Mouse (Mus musculus) limb, embryonic 11.5 days (tissue): ENCODE measurements around the gene Klf8. TPM values are rescaled to one million over a fixed set of nuclear protein-coding genes. Genes with fewer than 3 reads are reported as not detected.
"Not testable (repeated sequence)": the region's sequence is repeated elsewhere in the genome, so short reads cannot be mapped to it uniquely, and the experiment has no call there.

Source experiments
- ATAC-seq: fragments of 200-750 bp; cut with Nextera tagmentation; 2 replicates; pipeline ENCODE4 v1.8.0; 2017; ENCODE audit warnings: low read depth; ENCODE audit not compliant: insufficient number of reproducible peaks, low FRiP score, low TSS enrichment
- DNase-seq: peaks from one replicate; pipeline ENCODE4 v3.0.0-alpha.2; 2015; ENCODE audit warnings: low spot score
- H3K27ac ChIP-seq: fragments of 300-500 bp; sonication (generic); replicated peaks from 2 replicates; pipeline ENCODE4 v1.5.1; 2014; ENCODE audit warnings: low read depth, mild to moderate bottlenecking, low read length
- H3K27me3 ChIP-seq: fragments of 300-500 bp; sonication (generic); 2 replicates; pipeline ENCODE4 v1.6.1; 2014; ENCODE audit warnings: mild to moderate bottlenecking, low read length, mixed read lengths; ENCODE audit not compliant: control insufficient read depth, insufficient read depth
- H3K36me3 ChIP-seq: fragments of 300-500 bp; sonication (generic); 2 replicates; pipeline ENCODE4 v1.6.1; 2014; ENCODE audit warnings: mild to moderate bottlenecking, low read length, moderate library complexity, mixed read lengths; ENCODE audit not compliant: control insufficient read depth, insufficient read depth
- H3K4me1 ChIP-seq: fragments of 300-500 bp; sonication (generic); 2 replicates; pipeline ENCODE4 v1.6.1; 2014; ENCODE audit warnings: low read length, mixed read lengths; ENCODE audit not compliant: control insufficient read depth, insufficient read depth
- H3K4me2 ChIP-seq: fragments of 300-500 bp; sonication (generic); 2 replicates; pipeline ENCODE4 v1.6.1; 2014; ENCODE audit warnings: low read depth, mild to moderate bottlenecking, moderate library complexity; ENCODE audit not compliant: severe bottlenecking
- H3K4me3 ChIP-seq: fragments of 300-500 bp; sonication (generic); 2 replicates; pipeline ENCODE4 v1.5.1; 2014; ENCODE audit warnings: low read depth, low read length
- H3K9ac ChIP-seq: fragments of 300-500 bp; sonication (generic); 2 replicates; pipeline ENCODE4 v1.6.1; 2014; ENCODE audit warnings: mild to moderate bottlenecking, low read length
- H3K9me3 ChIP-seq: fragments of 300-500 bp; sonication (generic); 2 replicates; pipeline ENCODE4 v1.6.1; 2016; ENCODE audit warnings: low read length; ENCODE audit not compliant: control insufficient read depth
- WGBS: fragments of 180-500 bp; shearing (Covaris S2); extraction: QIAGEN DNeasy Blood & Tissue Kit; methylation state at CpG from one replicate; pipeline ENCODE4 v1.1.7; 2014; 5-methylcytosine and 5-hydroxymethylcytosine counted together
- polyA plus RNA-seq: library from polyadenylated mRNA; unstranded; fragments of >200 nt; fragmentation: Nextera tagmentation; extraction: Ambion mirVana; gene quantifications from 2 replicates; pipeline ENCODE4 v1.2.1, GENCODE M21; 2014

The Klf8 gene
- 1.2 TPM in 2 replicates for polyA plus RNA-seq

- 27% methylated on average over 14 of the region's 17 CpGs for WGBS
These were observed at the start of gene Klf8 for GRCm38 (mm10) chrX:153237304-153237919. Gene Klf8 (plus strand): TSS chrX:153237466.

GRCm38 (mm10) chrX:153199185-153199584 is 38.1 kb upstream of the Klf8 start:
- H3K27ac ChIP-seq, H3K4me2 ChIP-seq, H3K9ac ChIP-seq, H3K36me3 ChIP-seq, H3K4me1 ChIP-seq, H3K27me3 ChIP-seq, H3K9me3 ChIP-seq, DNase-seq, H3K4me3 ChIP-seq, ATAC-seq: not testable (repeated sequence)
- 78% methylated on average over 2 of the region's 2 CpGs for WGBS

More at GRCm38 (mm10) chrX:153237304-153237919, at the start of gene Klf8:
- ATAC-seq = no peak
- Histone ChIP-seq H3K4me2 (peak within 1 kb of the TSS; percentile 59), H3K36me3 (no peaks in the 10 kb centered on the region), H3K9ac (peak within 1 kb of the TSS; percentile 2; the same call in 1 of the 2 replicates), H3K4me3 (peak within 1 kb of the TSS; percentile 45), H3K9me3 (no peaks in the 10 kb centered on the region), H3K27ac (no peak within 1 kb of the TSS), H3K27me3 (0 out of 2 replicates have a peak, but pooled peaks cover 3% of the 10 kb centered on the region), H3K4me1 (no peaks in the 10 kb centered on the region)
- peak; percentile 28 for DNase-seq

- no peak for ATAC-seq
- H3K4me2 ChIP-seq = no peak overlapping the region
- no peaks in the 10 kb centered on the region for H3K36me3 ChIP-seq
- DNase-seq = no peak
- 70% methylated on average over 1 of the region's 1 CpGs for WGBS
- H3K4me1 ChIP-seq = no peaks in the 10 kb centered on the region
- no peaks in the 10 kb centered on the region for H3K27me3 ChIP-seq
- H3K27ac ChIP-seq = no peak overlapping the region
- H3K9ac ChIP-seq = no peak overlapping the region
- no peak overlapping the region for H3K4me3 ChIP-seq
- no peaks in the 10 kb centered on the region for H3K9me3 ChIP-seq
These were observed 26.2 kb upstream of the Klf8 start for GRCm38 (mm10) chrX:153211101-153211500.

- Histone ChIP-seq H3K27ac (no peak overlapping the region), H3K27me3 (no peaks in the 10 kb centered on the region), H3K4me3 (no peak overlapping the region), H3K9me3 (no peaks in the 10 kb centered on the region), H3K9ac (no peak overlapping the region), H3K4me1 (no peaks in the 10 kb centered on the region), H3K4me2 (no peak overlapping the region), H3K36me3 (no peaks in the 10 kb centered on the region)
- DNase-seq = no peak
- ATAC-seq = no peak
- WGBS = 69% methylated on average over 2 of the region's 2 CpGs
These were observed 6.0 kb upstream of the Klf8 start for GRCm38 (mm10) chrX:153231240-153231639.

GRCm38 (mm10) chrX:153233255-153233654 is 4.0 kb upstream of the Klf8 start:
- no peaks in the 10 kb centered on the region for H3K36me3 ChIP-seq
- DNase-seq = no peak
- H3K4me3 ChIP-seq = no peak overlapping the region
- WGBS = 18% methylated on average over 10 of the region's 10 CpGs
- ATAC-seq = no peak
- 0 out of 2 replicates have a peak, but pooled peaks cover 3% of the 10 kb centered on the region for H3K27me3 ChIP-seq
- H3K4me2 ChIP-seq = peak overlapping the region; percentile 10; the same call in 1 of the 2 replicates
- no peak overlapping the region for H3K27ac ChIP-seq
- H3K9me3 ChIP-seq = no peaks in the 10 kb centered on the region
- H3K9ac ChIP-seq = no peak overlapping the region
- H3K4me1 ChIP-seq = no peaks in the 10 kb centered on the region

- ATAC-seq = peak; percentile 88; the same call in 1 of the 2 replicates
These were observed 746 bp downstream of the Klf8 start for GRCm38 (mm10) chrX:153237920-153238504.

GRCm38 (mm10) chrX:153254256-153254655 is 17.0 kb downstream of the Klf8 start:
- H3K27ac ChIP-seq = no peak overlapping the region
- DNase-seq (no peak), ATAC-seq (no peak)
- H3K9me3 ChIP-seq = no peaks in the 10 kb centered on the region
- H3K4me3 ChIP-seq = no peak overlapping the region
- H3K36me3 ChIP-seq = no peaks in the 10 kb centered on the region
- no peak overlapping the region for H3K4me2 ChIP-seq
- no peaks in the 10 kb centered on the region for H3K27me3 ChIP-seq
- WGBS = 95% methylated on average over 1 of the region's 1 CpGs
- no peak overlapping the region for H3K9ac ChIP-seq
- H3K4me1 ChIP-seq = no peaks in the 10 kb centered on the region

More at GRCm38 (mm10) chrX:153237920-153238504, 746 bp downstream of the Klf8 start:
- 23% methylated on average over 23 of the region's 23 CpGs for WGBS
- peak overlapping the region; percentile 2; the same call in 1 of the 2 replicates for H3K9ac ChIP-seq
- peak overlapping the region; percentile 45 for H3K4me3 ChIP-seq
- H3K27me3 ChIP-seq = 0 out of 2 replicates have a peak, but pooled peaks cover 3% of the 10 kb centered on the region
- no peaks in the 10 kb centered on the region for H3K4me1 ChIP-seq
- no peaks in the 10 kb centered on the region for H3K9me3 ChIP-seq
- DNase-seq = peak; percentile 42
- no peaks in the 10 kb centered on the region for H3K36me3 ChIP-seq
- H3K4me2 ChIP-seq = peak overlapping the region; percentile 59
- H3K27ac ChIP-seq = no peak overlapping the region

GRCm38 (mm10) chrX:153255504-153255903 is 18.2 kb downstream of the Klf8 start:
- DNase-seq = no peak
- no peak for ATAC-seq
- no peak overlapping the region for H3K27ac ChIP-seq
- H3K36me3 ChIP-seq = no peaks in the 10 kb centered on the region
- H3K9ac ChIP-seq = no peak overlapping the region
- 76% methylated on average over 2 of the region's 2 CpGs for WGBS
- H3K27me3 ChIP-seq = no peaks in the 10 kb centered on the region
- no peaks in the 10 kb centered on the region for H3K4me1 ChIP-seq
- no peak overlapping the region for H3K4me2 ChIP-seq
- no peaks in the 10 kb centered on the region for H3K9me3 ChIP-seq
- no peak overlapping the region for H3K4me3 ChIP-seq
